Mouse (Mus musculus) CD8-positive naive resting alpha-beta T cell, adult 57 days (primary cell): ENCODE results near the gene Ntn1. TPM values are rescaled to one million over a fixed set of nuclear protein-coding genes. Genes with fewer than 3 reads are reported as not detected.

Source experiments
- total RNA-seq: library from RNA; stranded (reverse); gene quantifications from one replicate; pipeline ENCODE4 v1.2.4, GENCODE M21; 2023

Ntn1 gene
- total RNA-seq, result not detected

DNA sequence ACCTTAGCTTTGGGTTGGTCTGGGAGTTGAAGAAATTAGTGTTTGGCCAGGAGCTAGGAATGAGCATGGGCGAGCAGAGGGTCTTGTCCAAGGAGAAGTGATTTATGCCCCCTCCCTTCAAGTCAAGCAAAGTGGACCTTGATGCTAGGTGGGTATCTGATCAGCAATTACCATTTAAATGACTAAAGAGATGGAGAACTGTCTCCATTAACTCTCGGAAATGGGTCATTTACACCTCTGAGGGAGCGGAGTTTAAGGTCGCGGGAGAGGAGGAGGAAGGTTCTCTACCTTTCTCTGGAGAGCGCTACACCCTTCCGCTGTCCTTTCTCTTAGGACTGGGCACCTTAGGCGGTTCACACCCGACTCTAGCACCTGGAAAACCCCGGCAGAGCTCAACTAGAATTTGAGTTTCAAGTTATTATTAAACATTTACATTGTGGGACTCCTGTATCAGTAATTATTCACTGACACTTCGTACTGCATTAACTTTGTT is at the start of gene Ntn1:
Gene Ntn1 (minus strand): TSS at position 97 of the 493 bp plus-strand sequence.

DNA sequence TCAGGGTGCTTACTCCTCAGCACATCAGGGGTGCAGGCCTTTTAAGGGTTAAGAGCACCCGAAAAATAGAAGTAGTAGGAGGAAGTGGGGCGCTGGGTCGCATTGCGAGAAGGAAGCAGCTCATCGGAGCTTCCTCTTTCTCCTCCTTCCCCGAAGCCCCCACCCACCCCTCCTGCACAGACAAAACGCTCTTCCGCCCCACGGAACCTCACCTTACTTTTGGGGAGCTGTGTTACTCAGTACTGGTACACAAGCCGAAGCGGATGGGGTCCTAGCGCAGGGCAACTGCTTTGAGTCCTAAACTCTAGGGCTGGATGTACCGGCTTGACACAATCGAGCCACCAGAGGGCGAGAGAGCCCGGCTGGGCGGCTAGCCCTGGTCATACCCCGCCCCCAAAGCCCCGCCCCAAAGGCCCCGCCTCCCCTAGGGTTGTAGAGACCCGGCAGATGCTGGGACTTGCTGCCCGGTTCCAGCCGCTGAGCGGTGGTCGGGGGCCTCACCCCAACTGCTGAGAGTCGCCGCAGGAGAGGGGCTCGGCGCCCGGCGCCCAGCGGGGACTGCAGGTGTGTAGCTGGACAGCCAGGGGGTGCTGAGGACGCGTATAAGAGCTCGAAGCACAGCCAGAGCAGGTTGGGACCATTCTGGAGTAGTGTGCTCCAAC is 31.2 kb upstream of the Ntn1 start, which contains the start of gene Pik3r5:
Gene Pik3r5 (plus strand): TSS at position 423 of the 662 bp plus-strand sequence.

Other genes starting within 250 kb of the Ntn1 start
- 244 TPM for gene Pik3r5, start 31.3 kb upstream of the Ntn1 start, total RNA-seq
- gene Pik3r6, start 102.2 kb upstream of the Ntn1 start, total RNA-seq, result 0.21 TPM
- not detected for gene Mfsd6l, start 155.4 kb upstream of the Ntn1 start, total RNA-seq
- not detected for gene Ccdc42, start 186.2 kb upstream of the Ntn1 start, total RNA-seq